Mouse (Mus musculus) stomach, postnatal 0 days (tissue): ENCODE data around the gene Lemd1.

Experiments
- CTCF ChIP-seq: IDR thresholded peaks from 2 replicates; pipeline ENCODE4 v1.5.1; 2016; ENCODE audit warnings: antibody characterized with exemption, low read depth, mild to moderate bottlenecking, moderate library complexity
- EP300 ChIP-seq: optimal IDR thresholded peaks from 2 replicates; pipeline ENCODE3; 2016; ENCODE audit warnings: antibody characterized with exemption

- TF ChIP-seq CTCF = no peak
- no peak for TF ChIP-seq EP300
These were observed 116.7 kb downstream of the Lemd1 start for GRCm38 (mm10) chr1:132307962-132308361.
